Mouse (Mus musculus) kidney, adult 2 months (tissue): ENCODE results near the gene Hoxb4.

Experiments used
- CTCF ChIP-seq: fragments of 200-500 bp; conservative IDR thresholded peaks from 2 replicates; pipeline ENCODE4 v1.5.1; 2011; ENCODE audit warnings: low read depth, mild to moderate bottlenecking, control low read depth, low read length, moderate library complexity, mixed read lengths; ENCODE audit not compliant: insufficient read depth, insufficient read length
- POLR2A ChIP-seq: fragments of 200-500 bp; IDR thresholded peaks from one replicate; pipeline ENCODE4 v1.6.1; 2011; ENCODE audit warnings: low read depth, low read length, control low read depth

GRCm38 (mm10) chr11:96323154-96323553 is 5.1 kb downstream of the Hoxb4 start, which contains the start of gene Hoxb3:
- no peak for TF ChIP-seq POLR2A
- TF ChIP-seq CTCF: no peak
